Mouse (Mus musculus) natural killer cell, adult 2 months (primary cell): Measurements from ENCODE around the gene Scarf2.

Experiments
- DNase-seq, 2 experiments: peaks; one replicate each; pipeline ENCODE4 v3.0.0; 2022; ENCODE audit warnings: low spot score in 2 of 2

Gene Scarf2

GRCm38 (mm10) chr16:17798321-17799180, 1.5 kb downstream of the Scarf2 start:
- DNase-seq, result no peak

DNA sequence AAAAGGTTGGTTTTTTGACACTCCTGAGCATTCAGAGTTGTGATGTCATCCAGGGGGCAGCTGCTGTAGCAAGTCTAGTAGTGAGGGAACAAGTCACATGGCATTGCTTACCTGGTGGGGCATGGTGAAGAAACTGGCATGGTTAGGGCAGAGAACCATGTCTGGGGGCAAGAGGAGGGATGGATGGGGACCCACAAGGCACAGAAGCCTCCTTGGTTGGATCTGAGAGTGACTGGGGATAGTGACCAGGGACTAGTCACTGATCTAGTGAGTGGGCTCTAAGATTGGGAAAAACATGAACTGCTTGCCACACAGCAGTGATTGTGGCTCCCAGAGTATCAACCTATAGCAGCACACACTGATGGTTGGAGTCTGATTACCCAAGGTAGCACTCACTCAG, 2.5 kb downstream of the Scarf2 start:
- DNase-seq, result no peak

DNA sequence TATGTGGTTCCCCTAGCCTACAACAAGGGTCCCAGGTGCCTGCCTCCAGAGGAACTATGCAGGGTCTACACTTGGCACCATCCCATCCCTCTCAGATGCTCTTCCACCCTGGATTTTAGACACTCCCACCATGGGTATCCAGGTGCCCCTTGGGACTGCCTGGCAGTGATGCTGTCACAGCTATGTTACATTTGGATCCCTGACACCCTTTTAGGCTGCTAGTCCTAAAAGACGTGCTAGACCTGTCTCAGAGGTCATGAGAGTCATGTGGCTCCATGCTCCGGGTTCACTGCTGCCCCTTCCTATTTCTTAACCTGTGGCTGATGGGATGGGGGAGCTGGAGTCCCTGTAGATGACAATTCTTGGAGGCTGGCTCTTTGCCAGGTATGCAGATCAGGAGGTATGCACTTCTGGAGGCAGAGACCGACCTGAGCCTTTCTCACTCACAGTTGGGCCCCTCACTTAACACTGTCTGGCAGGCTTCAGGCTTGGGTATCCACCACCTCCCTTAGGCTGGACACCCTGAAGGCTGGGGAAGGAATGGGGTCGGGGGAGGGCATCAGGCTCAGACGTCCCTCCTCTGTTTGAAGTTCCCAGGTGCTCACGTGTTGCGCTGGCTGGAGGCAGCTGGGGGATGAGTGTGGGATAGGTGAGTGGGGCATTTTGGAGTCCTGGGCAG, 4.8 kb downstream of the Scarf2 start:
- DNase-seq, result no peak

- no peak for DNase-seq
Observed at GRCm38 (mm10) chr16:17802456-17802838, 5.4 kb downstream of the Scarf2 start.

- no peak for DNase-seq
Observed at GRCm38 (mm10) chr16:17802839-17803674, 6.0 kb downstream of the Scarf2 start.

DNA sequence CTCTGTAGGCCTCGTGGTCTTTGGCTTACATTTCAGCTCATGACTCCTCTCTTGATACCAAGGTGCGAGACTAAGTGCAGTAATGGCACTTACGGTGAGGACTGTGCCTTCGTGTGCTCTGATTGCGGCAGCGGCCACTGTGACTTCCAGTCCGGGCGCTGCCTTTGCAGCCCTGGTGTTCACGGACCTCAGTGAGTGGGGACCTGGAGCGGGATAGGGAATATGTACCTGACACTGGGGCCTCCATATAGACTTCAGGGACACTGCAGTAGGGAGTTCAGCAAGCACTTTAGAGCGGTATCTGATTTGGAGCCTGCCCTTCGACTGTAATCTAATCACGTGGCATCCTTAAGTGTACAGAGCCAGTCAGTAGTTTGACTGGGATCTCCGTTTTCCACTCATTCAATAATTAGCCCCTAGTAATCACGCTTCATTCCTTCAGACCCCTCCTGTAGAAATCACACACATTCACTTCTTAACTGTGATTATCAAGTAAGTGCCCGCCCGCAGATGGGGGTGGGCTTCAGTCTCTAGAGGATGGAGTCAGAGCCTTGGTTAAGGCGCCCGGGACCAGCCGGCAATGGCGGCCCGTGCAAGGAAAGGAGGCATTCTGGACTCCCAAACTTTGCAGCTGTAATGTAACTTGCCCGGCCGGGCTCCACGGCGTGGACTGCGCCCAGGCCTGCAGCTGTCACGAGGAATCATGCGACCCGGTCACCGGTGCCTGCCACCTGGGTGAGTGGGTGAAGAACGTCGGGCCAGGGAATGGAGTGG, 6.8 kb downstream of the Scarf2 start:
- no peak for DNase-seq

- no peak for DNase-seq
Observed at GRCm38 (mm10) chr16:17804449-17804912, 7.4 kb downstream of the Scarf2 start.

GRCm38 (mm10) chr16:17804982-17805381, 7.9 kb downstream of the Scarf2 start:
- no peak for DNase-seq

DNA sequence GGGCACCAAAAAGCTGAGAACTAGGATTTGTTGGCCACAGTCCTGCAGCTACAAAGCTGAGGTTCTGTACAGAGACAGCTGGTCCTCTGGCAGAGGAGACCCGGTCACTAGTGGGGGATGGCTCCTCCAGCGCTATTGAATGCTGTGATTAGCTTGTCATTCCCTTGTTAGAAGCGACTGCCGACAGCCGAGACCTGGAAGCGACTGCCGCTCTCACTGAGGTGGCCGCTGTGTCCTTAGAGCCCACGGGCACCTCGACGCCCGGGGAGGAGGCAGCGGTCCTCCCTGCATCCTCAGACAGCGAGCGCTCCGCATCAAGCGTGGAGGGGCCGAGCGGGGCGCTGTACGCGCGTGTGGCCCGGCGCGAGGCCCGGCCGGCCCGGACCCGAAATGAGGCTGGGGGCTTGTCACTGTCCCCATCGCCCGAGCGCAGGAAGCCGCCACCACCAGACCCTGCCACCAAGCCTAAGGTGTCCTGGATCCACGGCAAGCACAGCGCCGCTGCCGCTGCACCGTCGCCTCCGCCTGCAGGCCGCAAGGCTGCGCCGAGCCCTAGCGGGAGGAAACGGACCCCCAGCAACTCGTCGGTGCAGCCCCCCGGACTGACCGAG, 9.6 kb downstream of the Scarf2 start:
- no peak for DNase-seq

GRCm38 (mm10) chr16:17807192-17808009, 10.3 kb downstream of the Scarf2 start:
- DNase-seq, result peak; percentile 71 to 78

DNA sequence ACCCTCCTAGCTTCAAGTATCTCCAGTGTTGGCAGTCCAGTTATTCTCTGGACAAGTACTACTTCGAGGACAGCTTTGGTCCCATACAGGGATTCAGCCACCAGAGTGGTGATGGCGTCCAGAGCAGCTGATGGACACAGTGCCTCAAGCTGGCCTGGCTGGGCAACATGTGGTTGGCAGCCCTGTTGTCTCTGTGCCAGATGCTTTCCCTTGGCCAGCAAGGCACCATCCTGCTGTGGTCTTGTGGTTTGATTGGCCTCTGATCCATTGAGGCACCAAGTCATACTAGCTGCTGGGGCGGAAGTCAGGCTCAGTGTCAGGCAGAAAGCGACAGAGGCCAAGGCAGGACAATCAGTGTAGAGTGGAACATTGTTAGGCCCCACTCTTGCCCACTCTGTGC, 12.0 kb downstream of the Scarf2 start:
- no peak for DNase-seq

- no peak for DNase-seq
Observed at GRCm38 (mm10) chr16:17809711-17810110, 12.6 kb downstream of the Scarf2 start.

GRCm38 (mm10) chr16:17812120-17812519, 15.0 kb downstream of the Scarf2 start:
- DNase-seq, result peak in 1 of 2 experiments; percentile 32

DNA sequence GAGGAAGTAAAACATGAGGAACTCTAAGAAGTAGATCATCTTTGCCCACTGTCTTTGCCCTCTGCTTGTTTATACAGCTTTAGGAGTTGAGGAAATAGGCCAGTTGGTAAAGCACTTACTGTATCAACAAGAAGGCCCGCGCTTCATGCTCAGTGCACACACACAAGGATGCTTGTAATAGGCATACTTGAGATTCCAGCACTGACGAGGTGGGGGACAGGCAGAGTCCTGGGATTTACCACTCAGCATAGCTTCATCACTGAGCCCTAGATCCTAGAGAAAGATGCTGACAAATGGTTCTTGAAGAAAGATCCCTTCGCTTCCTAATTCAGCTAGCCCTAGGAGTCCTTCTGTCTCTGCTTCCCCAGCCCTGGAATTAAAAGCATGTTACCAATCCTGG, 16.1 kb downstream of the Scarf2 start:
- no peak for DNase-seq

DNA sequence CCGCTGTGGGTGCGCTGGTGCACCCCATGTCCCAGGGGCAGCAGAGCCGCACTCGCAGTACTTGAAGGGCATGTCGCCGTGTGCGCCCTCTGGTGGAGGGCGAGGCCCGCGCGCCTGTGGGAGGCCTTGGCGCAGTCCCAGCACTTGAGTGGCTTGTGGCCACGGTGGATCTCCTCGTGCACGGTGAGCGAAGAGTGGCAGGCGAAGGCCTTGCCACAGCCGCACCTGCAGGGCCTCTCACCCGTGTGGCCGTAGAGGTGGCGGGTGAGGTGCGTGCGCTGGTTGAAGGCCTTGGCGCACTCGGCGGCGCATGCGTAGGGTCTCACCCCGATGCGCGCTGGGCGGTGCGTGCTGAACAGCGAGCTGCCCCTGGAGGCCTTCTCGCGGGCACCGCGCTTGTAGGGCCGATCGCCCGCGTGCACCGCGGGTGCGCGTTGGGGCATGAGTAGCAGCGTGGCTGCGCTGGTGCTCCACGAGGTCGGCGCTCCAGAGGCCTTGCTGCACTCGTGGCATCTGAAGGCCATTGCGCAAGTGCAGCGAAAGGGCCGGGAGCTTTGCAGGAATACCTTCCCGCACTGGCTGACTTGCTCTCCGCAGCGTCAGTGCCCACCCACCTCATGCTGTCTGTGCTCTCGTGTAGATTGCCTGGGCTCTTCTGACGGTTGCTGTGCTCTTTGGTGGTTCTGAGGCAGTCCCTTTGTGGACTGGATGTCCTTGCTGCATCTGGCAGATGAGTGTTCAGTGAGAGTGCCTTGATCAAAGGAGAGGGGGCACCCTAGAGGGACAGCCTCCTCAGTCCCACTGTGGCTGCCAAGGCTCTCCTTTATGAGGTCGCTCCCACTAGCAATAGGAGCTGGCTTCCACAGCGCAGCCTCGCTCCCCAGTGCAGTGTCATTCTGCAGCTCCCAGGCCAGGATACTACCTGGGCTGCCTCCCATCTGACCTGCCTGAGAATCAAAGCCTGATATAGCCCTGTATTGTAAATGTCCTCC, 18.6 kb downstream of the Scarf2 start:
- DNase-seq, result peak in 1 of 2 experiments; percentile 64

DNA sequence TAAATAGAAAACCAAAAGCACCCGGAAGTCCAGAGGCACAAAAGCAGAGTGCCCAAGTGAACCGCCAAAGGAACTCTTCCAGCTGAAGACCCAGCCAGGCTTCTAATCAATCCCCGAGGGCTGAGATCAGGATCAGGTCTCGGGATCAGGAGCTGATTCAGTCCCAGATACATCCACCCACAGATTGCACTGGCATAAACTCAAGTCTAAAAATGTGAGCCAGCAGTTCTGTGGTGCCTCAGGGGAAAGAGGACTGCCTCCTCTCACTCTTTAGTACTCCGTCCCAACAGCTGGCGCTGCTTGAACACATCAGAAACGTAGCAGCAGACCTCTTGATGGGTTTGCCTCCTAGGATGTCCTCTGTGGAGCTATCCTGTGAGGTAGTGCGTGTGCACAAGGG, 19.4 kb downstream of the Scarf2 start:
- DNase-seq, result no peak

DNA sequence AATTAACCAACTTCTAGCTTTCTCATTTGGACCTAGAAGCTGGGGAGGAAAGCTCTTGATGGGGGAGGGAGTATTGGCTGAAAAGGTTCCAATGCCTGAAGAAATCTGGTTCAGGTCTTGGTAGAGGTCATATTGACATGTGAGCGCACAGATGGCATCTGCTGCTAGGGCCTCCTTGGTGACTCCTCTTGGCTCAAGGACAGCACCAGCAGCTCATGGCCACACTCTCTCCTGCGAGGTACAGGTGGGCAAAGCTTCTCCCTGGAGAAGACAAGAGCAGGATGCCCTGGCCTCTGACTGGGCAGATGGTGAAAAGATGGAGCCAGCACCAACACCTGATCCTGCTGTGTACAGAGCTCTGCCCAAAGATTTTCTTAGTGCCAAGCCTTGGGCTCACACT, 29.4 kb downstream of the Scarf2 start:
- DNase-seq, result no peak

DNA sequence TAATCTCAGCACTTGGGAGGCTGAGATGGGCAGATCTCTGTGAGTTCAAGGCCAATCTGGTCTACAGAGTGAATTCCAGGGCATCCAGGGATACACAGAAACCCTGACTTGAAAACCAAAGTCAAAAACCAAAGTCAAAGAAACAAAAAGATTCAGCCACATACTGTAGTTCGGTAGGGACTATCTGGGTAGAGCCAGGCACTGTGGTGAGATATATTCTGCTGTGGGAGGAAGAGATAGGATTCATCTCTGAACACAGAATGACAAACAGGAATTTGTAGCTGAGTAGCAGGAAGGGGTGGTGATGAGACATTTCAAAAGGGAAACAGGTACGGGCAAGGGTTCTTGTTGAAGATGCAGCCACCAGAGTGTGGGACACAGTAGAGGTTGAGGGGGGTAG, 31.1 kb downstream of the Scarf2 start:
- no peak for DNase-seq

DNA sequence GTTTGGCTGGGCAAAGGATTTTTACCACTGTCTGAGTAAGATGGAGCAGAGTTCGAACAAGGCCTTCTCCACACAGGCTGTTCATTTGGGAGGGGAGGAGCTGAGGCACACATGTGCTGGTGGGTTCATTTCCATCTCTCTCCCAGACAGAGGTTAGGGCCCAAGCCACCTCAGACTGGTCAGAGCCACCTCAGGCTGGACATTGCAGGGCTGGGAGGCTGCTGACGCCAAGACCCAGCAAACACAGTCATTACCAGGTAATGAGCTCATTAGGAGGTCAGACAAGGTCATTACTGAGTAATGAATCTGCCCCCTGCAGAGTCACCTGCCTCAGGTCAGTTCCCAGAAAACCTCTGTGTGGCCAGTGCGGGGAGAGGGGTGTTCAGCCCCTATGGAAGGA, 31.8 kb downstream of the Scarf2 start:
- DNase-seq, result no peak
